Mouse (Mus musculus): Measurements from ENCODE around the gene Sorcs2.

Sorcs2 gene

GRCm38 (mm10) chr5:36359535-36360243 is 38.2 kb downstream of the Sorcs2 start:
- peak; percentile 41 for DNase-seq (ENCODE audit: low read depth, low spot score)

GRCm38 (mm10) chr5:36358161-36358560 is 39.8 kb downstream of the Sorcs2 start:
- DNase-seq (ENCODE audit: low read depth, low spot score): no peak

GRCm38 (mm10) chr5:36356659-36357058 is 41.3 kb downstream of the Sorcs2 start:
- no peak for DNase-seq (ENCODE audit: low read depth, low spot score)

- DNase-seq (ENCODE audit: low read depth, low spot score): no peak
Observed at GRCm38 (mm10) chr5:36355683-36356082, 42.3 kb downstream of the Sorcs2 start.

GRCm38 (mm10) chr5:36353679-36354078 is 44.3 kb downstream of the Sorcs2 start:
- DNase-seq (ENCODE audit: low read depth, low spot score): no peak

GRCm38 (mm10) chr5:36353194-36353593 is 44.7 kb downstream of the Sorcs2 start:
- DNase-seq (ENCODE audit: low read depth, low spot score): no peak

GRCm38 (mm10) chr5:36346698-36347097 is 51.2 kb downstream of the Sorcs2 start:
- no peak for DNase-seq (ENCODE audit: low read depth, low spot score)

- no peak for DNase-seq (ENCODE audit: low read depth, low spot score)
Observed at GRCm38 (mm10) chr5:36339283-36339682, 58.7 kb downstream of the Sorcs2 start.

- no peak for DNase-seq (ENCODE audit: low read depth, low spot score)
Observed at GRCm38 (mm10) chr5:36336252-36336651, 61.7 kb downstream of the Sorcs2 start.

GRCm38 (mm10) chr5:36335661-36336060 is 62.3 kb downstream of the Sorcs2 start:
- no peak for DNase-seq (ENCODE audit: low read depth, low spot score)

GRCm38 (mm10) chr5:36334227-36334626 is 63.7 kb downstream of the Sorcs2 start:
- no peak for DNase-seq (ENCODE audit: low read depth, low spot score)

- no peak for DNase-seq (ENCODE audit: low read depth, low spot score)
Observed at GRCm38 (mm10) chr5:36330472-36331155, 67.3 kb downstream of the Sorcs2 start.

GRCm38 (mm10) chr5:36326057-36327010 is 71.6 kb downstream of the Sorcs2 start:
- no peak for DNase-seq (ENCODE audit: low read depth, low spot score)

GRCm38 (mm10) chr5:36324140-36324572 is 73.8 kb downstream of the Sorcs2 start:
- DNase-seq (ENCODE audit: low read depth, low spot score): no peak

- peak; percentile 47 for DNase-seq (ENCODE audit: low read depth, low spot score)
Observed at GRCm38 (mm10) chr5:36323526-36323925, 74.4 kb downstream of the Sorcs2 start.

- DNase-seq (ENCODE audit: low read depth, low spot score): peak; percentile 20
Observed at GRCm38 (mm10) chr5:36321581-36321980, 76.4 kb downstream of the Sorcs2 start.

GRCm38 (mm10) chr5:36320667-36321066 is 77.3 kb downstream of the Sorcs2 start:
- no peak for DNase-seq (ENCODE audit: low read depth, low spot score)

- no peak for DNase-seq (ENCODE audit: low read depth, low spot score)
Observed at GRCm38 (mm10) chr5:36317641-36318368, 80.1 kb downstream of the Sorcs2 start.

- DNase-seq (ENCODE audit: low read depth, low spot score): no peak
Observed at GRCm38 (mm10) chr5:36315106-36315505, 82.8 kb downstream of the Sorcs2 start.

GRCm38 (mm10) chr5:36313353-36314079 is 84.4 kb downstream of the Sorcs2 start:
- DNase-seq (ENCODE audit: low read depth, low spot score): peak; percentile 25

GRCm38 (mm10) chr5:36312926-36313325 is 85.0 kb downstream of the Sorcs2 start:
- DNase-seq (ENCODE audit: low read depth, low spot score): no peak

Measured in ES-CJ7 (cell line).